Mouse (Mus musculus) hindbrain, embryonic 11.5 days (tissue): ENCODE measurements around the gene Bcl7a. TPM values are rescaled to one million over a fixed set of nuclear protein-coding genes. Genes with fewer than 3 reads are reported as not detected.
A peak's percentile ranks its signal among the peaks of the same experiment; 100 is the strongest.

Experiments
- ATAC-seq: fragments of 200-750 bp; cut with Nextera tagmentation; 2 replicates; pipeline ENCODE4 v1.8.0; 2017; ENCODE audit warnings: mild to moderate bottlenecking, moderate TSS enrichment, moderate library complexity; ENCODE audit not compliant: low FRiP score
- DNase-seq: peaks from one replicate; pipeline ENCODE4 v3.0.0-alpha.2; 2015; ENCODE audit warnings: low spot score
- H3K27ac ChIP-seq: fragments of 300-500 bp; sonication (generic); 2 replicates; pipeline ENCODE4 v1.5.1; 2014; ENCODE audit warnings: mild to moderate bottlenecking, low read depth, low read length
- H3K27me3 ChIP-seq: fragments of 300-500 bp; sonication (generic); 2 replicates; pipeline ENCODE4 v1.6.1; 2014; ENCODE audit warnings: mild to moderate bottlenecking, low read length, moderate library complexity, mixed read lengths; ENCODE audit not compliant: control insufficient read depth, insufficient read depth
- H3K36me3 ChIP-seq: fragments of 300-500 bp; sonication (generic); 2 replicates; pipeline ENCODE4 v1.6.1; 2014; ENCODE audit warnings: mild to moderate bottlenecking, low read length, moderate library complexity, mixed read lengths; ENCODE audit not compliant: control insufficient read depth, insufficient read depth
- H3K4me1 ChIP-seq: fragments of 300-500 bp; sonication (generic); replicated peaks from 2 replicates; pipeline ENCODE4 v1.6.1; 2014; ENCODE audit warnings: low read length, mixed read lengths; ENCODE audit not compliant: control insufficient read depth, insufficient read depth
- H3K4me2 ChIP-seq: fragments of 300-500 bp; sonication (generic); replicated peaks from 2 replicates; pipeline ENCODE4 v1.6.1; 2014; ENCODE audit warnings: mild to moderate bottlenecking, low read depth, low read length
- H3K4me3 ChIP-seq: fragments of 300-500 bp; sonication (generic); 2 replicates; pipeline ENCODE4 v1.5.1; 2014; ENCODE audit warnings: low read depth, low read length
- H3K9ac ChIP-seq: fragments of 300-500 bp; sonication (generic); 2 replicates; pipeline ENCODE4 v1.6.1; 2014; ENCODE audit warnings: low read depth, low read length
- H3K9me3 ChIP-seq: fragments of 300-500 bp; sonication (generic); 2 replicates; pipeline ENCODE4 v1.6.1; 2016; ENCODE audit warnings: low read length; ENCODE audit not compliant: control insufficient read depth
- WGBS: fragments of 180-500 bp; shearing (Covaris S2); extraction: QIAGEN DNeasy Blood & Tissue Kit; methylation state at CpG from one replicate; pipeline ENCODE4 v1.1.7; 2014; 5-methylcytosine and 5-hydroxymethylcytosine counted together
- polyA plus RNA-seq: library from polyadenylated mRNA; unstranded; fragments of >200 nt; fragmentation: Nextera tagmentation; extraction: Ambion mirVana; gene quantifications from 2 replicates; pipeline ENCODE4 v1.2.1, GENCODE M21; 2014

Bcl7a gene
- polyA plus RNA-seq = 56.8 and 63.7 TPM in 2 replicates

DNA sequence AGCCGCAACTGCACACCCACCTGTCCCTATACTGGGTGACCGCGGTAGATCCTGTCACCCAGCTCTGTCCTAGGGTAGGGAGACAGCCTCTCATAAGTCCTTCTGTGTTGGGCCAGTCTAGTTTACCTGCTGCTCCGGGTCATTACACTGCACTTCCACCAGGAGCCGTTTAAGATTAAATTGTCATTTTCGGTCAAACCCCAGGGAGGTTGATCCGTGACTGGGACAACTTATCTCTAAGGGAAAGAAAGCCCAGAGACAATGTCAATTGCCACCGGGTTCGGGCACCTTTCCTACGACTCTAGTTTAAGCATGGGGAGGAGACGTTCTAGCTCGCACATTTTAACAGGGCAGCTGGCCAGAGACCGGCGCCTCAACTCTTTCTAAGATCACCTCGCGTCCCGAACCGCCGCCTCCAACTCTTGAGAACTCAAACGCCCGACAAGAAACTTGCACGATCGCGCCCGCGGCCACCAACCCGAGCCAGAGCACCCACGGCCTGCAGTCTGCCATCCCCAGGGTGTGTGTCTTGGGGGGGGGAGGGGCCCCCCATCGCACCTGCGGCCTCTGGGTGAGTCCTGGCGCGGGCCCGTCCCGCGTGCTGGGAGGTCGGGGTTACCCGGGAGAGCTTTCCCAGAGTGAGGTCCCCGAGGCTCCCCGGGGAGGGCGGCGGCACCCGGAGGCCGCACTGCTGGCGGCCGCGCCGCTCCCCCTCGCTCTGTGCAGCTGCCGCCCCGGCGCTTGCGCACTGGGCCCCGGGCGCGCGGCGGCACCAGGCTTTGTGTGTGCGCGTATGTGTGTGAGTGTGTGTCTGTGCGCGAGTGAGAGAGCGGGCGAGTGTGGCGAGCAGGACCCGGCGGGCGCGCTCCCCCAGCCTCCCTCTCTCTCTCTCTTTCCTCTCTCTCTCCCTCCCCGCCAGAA is at the start of gene Bcl7a:
Gene Bcl7a (plus strand): TSS at position 128 of the 921 bp plus-strand sequence.
- WGBS = 1% methylated on average over 64 of the region's 69 CpGs
- peak; percentile 95 for DNase-seq
- Histone ChIP-seq H3K4me3 (peak within 1 kb of the TSS; percentile 93), H3K9ac (peak within 1 kb of the TSS; percentile 99), H3K27me3 (no peaks in the 10 kb centered on the region), H3K36me3 (no peaks in the 10 kb centered on the region), H3K4me1 (0 out of 2 replicates have a peak, but pooled peaks cover 5% of the 10 kb centered on the region), H3K27ac (peak within 1 kb of the TSS; percentile 99), H3K4me2 (peak within 1 kb of the TSS; percentile 94), H3K9me3 (no peaks in the 10 kb centered on the region)
- peak; percentile 85 for ATAC-seq

DNA sequence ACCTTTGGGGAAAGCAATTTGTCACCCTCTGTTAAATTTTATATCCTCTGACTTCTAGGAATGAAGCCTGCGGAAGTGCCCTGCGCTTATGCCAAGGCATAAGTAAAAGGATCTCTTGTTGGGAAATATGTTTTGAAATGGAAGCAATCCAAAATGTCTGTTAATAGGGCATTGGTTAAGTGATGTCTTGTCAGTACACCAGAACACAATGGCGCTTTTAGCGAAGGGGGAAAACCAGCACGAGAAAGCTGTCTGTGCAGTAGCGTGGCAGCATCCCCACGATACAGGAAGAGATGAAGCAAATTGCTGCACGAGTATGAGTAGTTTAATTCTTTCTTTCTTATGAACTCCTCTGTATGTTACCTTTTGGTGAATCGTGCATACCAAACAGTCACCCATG is 49.0 kb upstream of the Bcl7a start:
- Histone ChIP-seq H3K9ac (no peak overlapping the region), H3K9me3 (no peaks in the 10 kb centered on the region), H3K36me3 (no peaks in the 10 kb centered on the region), H3K27ac (no peak overlapping the region), H3K4me2 (no peak overlapping the region), H3K4me1 (no peaks in the 10 kb centered on the region; the same call in 1 of the 2 replicates), H3K27me3 (no peaks in the 10 kb centered on the region), H3K4me3 (no peak overlapping the region)
- DNase-seq = no peak
- 92% methylated on average over 9 of the region's 9 CpGs for WGBS
- ATAC-seq = no peak

DNA sequence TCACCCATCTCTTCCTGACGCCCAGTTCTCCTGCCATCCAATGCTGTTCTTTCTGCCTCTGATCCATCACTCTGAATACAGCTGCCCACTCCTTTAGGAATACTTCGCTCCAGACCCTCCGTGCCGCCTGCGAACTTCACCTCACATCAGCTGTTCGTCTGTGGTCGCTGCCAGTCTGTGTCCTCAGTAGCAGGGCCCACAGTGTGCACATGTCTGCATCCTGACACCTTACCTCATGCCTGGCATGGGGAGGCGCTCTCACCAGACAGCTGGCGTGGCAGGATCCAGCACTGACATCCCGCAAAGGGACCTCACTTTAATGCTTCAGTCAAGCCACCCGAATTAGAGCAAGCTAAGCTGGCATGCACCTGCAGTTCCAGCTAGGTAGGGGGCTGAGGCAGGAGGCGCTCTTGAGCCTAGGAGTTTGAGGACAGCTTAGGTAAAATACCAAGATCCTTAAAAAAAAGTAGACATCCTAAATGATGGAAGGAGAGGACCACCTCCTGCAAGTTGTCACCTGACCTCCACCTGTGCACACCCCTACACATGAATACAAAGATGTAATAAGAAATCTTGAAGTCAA is 47.3 kb upstream of the Bcl7a start:
- Histone ChIP-seq H3K9me3 (no peaks in the 10 kb centered on the region), H3K9ac (no peak overlapping the region), H3K4me3 (no peak overlapping the region), H3K4me2 (no peak overlapping the region), H3K4me1 (no peaks in the 10 kb centered on the region), H3K27me3 (no peaks in the 10 kb centered on the region), H3K27ac (no peak overlapping the region), H3K36me3 (no peaks in the 10 kb centered on the region)
- DNase-seq (no peak), ATAC-seq (no peak)
- WGBS = 69% methylated on average over 12 of the region's 12 CpGs

DNA sequence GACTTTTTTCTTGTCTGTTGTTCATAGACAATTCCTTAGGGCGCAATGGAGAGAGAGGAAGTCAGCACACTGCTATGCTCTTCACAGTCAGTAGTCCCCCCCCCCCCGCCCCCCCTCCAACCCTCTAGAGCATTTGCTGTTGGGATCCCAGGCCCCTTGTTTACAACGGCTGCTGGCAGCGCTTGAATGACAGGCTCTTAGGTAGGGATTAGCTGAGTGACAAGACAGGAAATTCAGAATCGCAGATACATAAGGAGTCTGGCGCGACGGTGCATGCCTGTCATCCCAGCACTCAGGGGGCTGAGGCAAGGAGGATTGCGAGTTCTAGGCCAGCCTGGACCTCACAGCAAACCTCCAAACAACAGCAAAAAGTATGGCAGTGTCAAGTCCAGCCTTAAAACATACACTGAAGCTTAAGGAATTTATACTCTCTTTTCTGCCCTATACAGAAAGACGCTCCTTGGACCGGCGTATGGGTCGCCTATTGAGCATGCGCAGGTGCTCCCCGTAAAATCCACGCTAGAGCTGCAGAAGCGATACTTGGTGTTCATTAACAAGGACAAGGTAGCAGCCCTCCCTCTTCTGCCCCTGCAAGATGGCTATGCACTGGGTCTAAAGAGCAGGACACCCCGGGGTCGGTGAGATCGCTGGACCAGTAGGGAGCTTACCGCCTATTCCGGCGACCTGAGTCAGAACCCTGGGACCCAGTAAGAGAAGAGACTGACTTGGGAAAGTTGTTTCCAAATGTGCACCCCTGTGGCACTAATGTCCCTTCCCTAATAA is 46.5 kb upstream of the Bcl7a start:
- WGBS = 61% methylated on average over 23 of the region's 23 CpGs
- Histone ChIP-seq H3K4me3 (no peak overlapping the region), H3K27ac (no peak overlapping the region), H3K27me3 (no peaks in the 10 kb centered on the region), H3K36me3 (no peaks in the 10 kb centered on the region), H3K4me1 (peaks cover 4% of the 10 kb centered on the region), H3K4me2 (no peak overlapping the region), H3K9me3 (no peaks in the 10 kb centered on the region), H3K9ac (no peak overlapping the region)
- DNase-seq (no peak), ATAC-seq (no peak)

DNA sequence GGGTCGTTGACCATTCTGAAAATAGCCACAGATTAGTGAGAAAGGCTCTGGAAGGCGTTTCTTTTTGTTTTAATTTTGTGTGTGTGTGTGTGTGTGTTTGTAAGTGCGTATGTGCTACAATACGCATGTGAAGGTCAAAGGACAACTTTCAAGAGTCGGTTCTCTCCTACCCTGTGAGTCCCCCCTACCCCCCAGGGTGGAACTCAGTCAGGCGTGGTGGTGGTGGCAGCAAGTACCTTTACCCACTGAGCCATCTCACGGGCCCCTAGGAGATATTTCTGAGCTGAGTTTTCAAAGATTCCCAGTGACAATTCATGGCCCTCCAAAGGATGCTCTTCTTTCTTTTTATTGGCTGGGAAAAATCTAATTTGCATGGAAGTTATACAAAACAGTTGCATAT is 45.8 kb upstream of the Bcl7a start:
- Histone ChIP-seq H3K4me3 (no peak overlapping the region), H3K36me3 (no peaks in the 10 kb centered on the region), H3K9me3 (no peaks in the 10 kb centered on the region), H3K27me3 (no peaks in the 10 kb centered on the region), H3K27ac (no peak overlapping the region), H3K9ac (no peak overlapping the region), H3K4me1 (peaks cover 5% of the 10 kb centered on the region), H3K4me2 (no peak overlapping the region)
- ATAC-seq (no peak), DNase-seq (no peak)
- 78% methylated on average over 7 of the region's 7 CpGs for WGBS

DNA sequence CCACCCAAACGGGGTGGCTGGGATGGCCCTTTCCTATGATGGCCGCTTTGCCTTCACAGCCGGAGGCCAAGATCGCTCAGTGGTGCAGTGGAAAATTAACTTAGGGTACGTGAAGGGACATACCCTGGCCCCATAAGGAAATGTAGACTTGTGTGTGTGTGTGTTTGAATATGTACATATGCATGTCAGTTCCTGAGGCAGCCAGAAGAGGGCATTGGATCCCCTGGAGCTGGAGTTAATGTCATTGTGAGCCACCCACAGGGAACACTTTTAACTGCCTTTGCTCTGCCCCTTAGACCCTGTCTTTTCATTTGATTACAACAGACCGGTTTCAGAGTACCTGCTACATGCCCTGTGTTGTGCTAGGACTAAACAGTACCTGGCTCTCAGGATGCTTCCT is 45.1 kb upstream of the Bcl7a start:
- Histone ChIP-seq H3K9me3 (no peaks in the 10 kb centered on the region), H3K4me2 (no peak overlapping the region), H3K27ac (no peak overlapping the region), H3K36me3 (no peaks in the 10 kb centered on the region), H3K4me1 (peaks cover 5% of the 10 kb centered on the region), H3K27me3 (no peaks in the 10 kb centered on the region), H3K9ac (no peak overlapping the region), H3K4me3 (no peak overlapping the region)
- ATAC-seq = no peak
- WGBS = 87% methylated on average over 6 of the region's 6 CpGs
- no peak for DNase-seq

DNA sequence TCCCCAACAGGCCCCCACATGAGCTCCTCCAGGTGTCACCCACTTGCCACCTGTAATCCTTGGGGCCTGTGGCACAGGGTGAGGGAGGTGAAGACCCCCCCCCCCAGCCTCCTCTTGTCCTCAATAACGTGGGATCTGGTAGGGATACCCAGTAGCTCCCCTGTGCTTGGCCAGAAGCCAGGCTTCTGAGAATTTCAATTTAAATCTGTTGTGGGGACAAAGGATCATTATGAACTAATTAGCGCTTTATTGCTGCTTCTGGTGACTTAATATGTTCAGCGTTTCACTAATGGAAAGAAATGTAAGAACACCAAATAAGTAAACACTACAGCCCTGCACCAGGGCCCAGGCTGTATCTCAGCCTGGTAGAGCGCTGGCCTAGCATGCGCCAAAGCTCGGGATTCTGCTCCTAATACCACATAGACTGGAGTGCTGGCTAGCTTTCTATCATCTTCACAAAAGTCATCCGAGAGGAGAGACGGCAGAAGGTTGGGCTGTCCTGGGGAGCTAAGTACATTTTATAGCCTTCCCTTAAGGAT is 43.1 kb upstream of the Bcl7a start:
- DNase-seq (no peak), ATAC-seq (no peak)
- H3K27me3 ChIP-seq = no peaks in the 10 kb centered on the region
- no peak overlapping the region for H3K27ac ChIP-seq
- no peak overlapping the region for H3K4me3 ChIP-seq
- no peak overlapping the region for H3K4me2 ChIP-seq
- H3K4me1 ChIP-seq = peaks cover 5% of the 10 kb centered on the region
- no peaks in the 10 kb centered on the region for H3K36me3 ChIP-seq
- WGBS = 73% methylated on average over 8 of the region's 8 CpGs
- H3K9ac ChIP-seq = no peak overlapping the region
- H3K9me3 ChIP-seq = no peaks in the 10 kb centered on the region

DNA sequence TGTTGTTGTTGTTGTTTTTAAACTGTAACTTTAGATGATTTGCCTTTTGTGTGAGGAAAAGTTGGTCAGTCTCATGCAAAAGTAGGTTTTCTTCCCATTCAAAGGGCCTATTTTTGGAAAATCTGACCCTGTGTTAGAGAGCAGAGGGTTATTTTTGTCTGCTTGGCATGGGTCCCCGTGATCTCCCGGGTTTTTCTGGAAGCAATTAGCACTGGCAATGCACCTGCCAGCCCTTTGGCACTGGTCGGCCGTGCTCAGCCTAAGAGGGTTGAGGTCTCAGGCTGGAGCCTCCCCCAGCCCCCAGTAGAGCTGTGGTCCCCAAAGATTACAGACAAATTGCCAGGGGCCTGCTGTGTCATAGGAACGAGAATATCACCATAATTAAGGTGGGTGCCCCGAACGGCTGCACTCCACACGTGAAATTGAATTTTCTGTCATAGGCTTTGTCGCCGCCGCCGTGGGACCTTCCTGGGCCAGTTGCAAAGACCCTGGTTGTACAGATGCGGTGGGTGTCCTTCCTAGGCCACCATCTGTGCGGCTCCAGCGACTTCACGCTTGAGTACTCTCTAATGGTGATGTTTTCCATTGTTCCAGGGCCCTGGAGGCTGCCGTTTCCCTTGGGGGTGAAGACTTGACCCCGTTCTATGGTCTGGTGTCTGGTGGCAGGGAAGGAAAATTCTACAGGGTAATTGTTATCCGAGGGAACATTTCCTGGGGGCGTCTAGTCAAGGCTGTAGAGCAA is 41.7 kb upstream of the Bcl7a start:
- Histone ChIP-seq H3K9ac (no peak overlapping the region), H3K4me2 (0 out of 2 replicates have a peak overlapping the region, but pooled peaks have one; percentile 3), H3K4me1 (peaks cover 5% of the 10 kb centered on the region), H3K9me3 (no peaks in the 10 kb centered on the region), H3K36me3 (no peaks in the 10 kb centered on the region), H3K4me3 (no peak overlapping the region), H3K27ac (no peak overlapping the region; the same call in 1 of the 2 replicates), H3K27me3 (no peaks in the 10 kb centered on the region)
- DNase-seq (peak; percentile 75), ATAC-seq (0 out of 2 replicates have a peak, but pooled peaks have one; percentile 67)
- WGBS = 28% methylated on average over 20 of the region's 20 CpGs
